Mouse (Mus musculus) midbrain, embryonic 16.5 days (tissue): ENCODE measurements around the gene Eif2a. TPM values are rescaled to one million over a fixed set of nuclear protein-coding genes. Genes with fewer than 3 reads are reported as not detected.
A peak's percentile ranks its signal among the peaks of the same experiment; 100 is the strongest.

Experiments
- ATAC-seq: fragments of 200-750 bp; cut with Nextera tagmentation; 2 replicates; pipeline ENCODE4 v1.8.0; 2017; ENCODE audit warnings: moderate TSS enrichment
- H3K27ac ChIP-seq: fragments of 300-500 bp; sonication (generic); 2 replicates; pipeline ENCODE4 v1.5.1; 2014; ENCODE audit warnings: mild to moderate bottlenecking, low read length, mixed read lengths
- H3K27me3 ChIP-seq: fragments of 300-500 bp; sonication (generic); 2 replicates; pipeline ENCODE4 v1.6.1; 2014; ENCODE audit warnings: low read depth, low read length, mixed read lengths; ENCODE audit not compliant: control insufficient read depth, insufficient read depth
- H3K36me3 ChIP-seq: fragments of 300-500 bp; sonication (generic); 2 replicates; pipeline ENCODE4 v1.6.1; 2014; ENCODE audit warnings: mild to moderate bottlenecking, low read length, moderate library complexity, mixed read lengths; ENCODE audit not compliant: control insufficient read depth, insufficient read depth
- H3K4me1 ChIP-seq: fragments of 300-500 bp; sonication (generic); 2 replicates; pipeline ENCODE4 v1.6.1; 2014; ENCODE audit warnings: mild to moderate bottlenecking, low read length, mixed read lengths; ENCODE audit not compliant: control insufficient read depth, insufficient read depth
- H3K4me2 ChIP-seq: fragments of 300-500 bp; sonication (generic); 2 replicates; pipeline ENCODE4 v1.6.1; 2014; ENCODE audit warnings: mild to moderate bottlenecking, low read length, mixed read lengths
- H3K4me3 ChIP-seq: fragments of 300-500 bp; sonication (generic); 2 replicates; pipeline ENCODE4 v1.5.1; 2014; ENCODE audit warnings: low read depth, mild to moderate bottlenecking, low read length, moderate library complexity, mixed read lengths
- H3K9ac ChIP-seq: fragments of 300-500 bp; sonication (generic); 2 replicates; pipeline ENCODE4 v1.6.1; 2014; ENCODE audit warnings: low read depth, low read length, mixed read lengths
- H3K9me3 ChIP-seq: fragments of 300-500 bp; sonication (generic); replicated peaks from 2 replicates; pipeline ENCODE4 v1.6.1; 2014; ENCODE audit warnings: mild to moderate bottlenecking, low read length, mixed read lengths; ENCODE audit not compliant: control insufficient read depth, poor library complexity, severe bottlenecking
- WGBS: fragments of 180-500 bp; shearing (Covaris S2); extraction: QIAGEN DNeasy Blood & Tissue Kit; methylation state at CpG from one replicate; pipeline ENCODE4 v1.1.7; 2014; 5-methylcytosine and 5-hydroxymethylcytosine counted together
- polyA plus RNA-seq: library from polyadenylated mRNA; unstranded; fragments of >200 nt; fragmentation: Nextera tagmentation; extraction: Ambion mirVana; gene quantifications from 2 replicates; pipeline ENCODE4 v1.2.1, GENCODE M21; 2015

Eif2a gene
- polyA plus RNA-seq, 1 experiment from 2014 or later: 33.9 TPM

- Histone ChIP-seq H3K4me1 (no peaks in the 10 kb centered on the region), H3K27ac (no peak overlapping the region), H3K9me3 (no peaks in the 10 kb centered on the region), H3K9ac (no peak overlapping the region), H3K27me3 (no peaks in the 10 kb centered on the region), H3K4me3 (no peak overlapping the region), H3K4me2 (no peak overlapping the region), H3K36me3 (peaks cover 12% of the 10 kb centered on the region)
- no peak for ATAC-seq
- WGBS: 92% methylated on average over 3 of the region's 3 CpGs
Observed at GRCm38 (mm10) chr3:58536573-58536972, 11.0 kb downstream of the Eif2a start.

DNA sequence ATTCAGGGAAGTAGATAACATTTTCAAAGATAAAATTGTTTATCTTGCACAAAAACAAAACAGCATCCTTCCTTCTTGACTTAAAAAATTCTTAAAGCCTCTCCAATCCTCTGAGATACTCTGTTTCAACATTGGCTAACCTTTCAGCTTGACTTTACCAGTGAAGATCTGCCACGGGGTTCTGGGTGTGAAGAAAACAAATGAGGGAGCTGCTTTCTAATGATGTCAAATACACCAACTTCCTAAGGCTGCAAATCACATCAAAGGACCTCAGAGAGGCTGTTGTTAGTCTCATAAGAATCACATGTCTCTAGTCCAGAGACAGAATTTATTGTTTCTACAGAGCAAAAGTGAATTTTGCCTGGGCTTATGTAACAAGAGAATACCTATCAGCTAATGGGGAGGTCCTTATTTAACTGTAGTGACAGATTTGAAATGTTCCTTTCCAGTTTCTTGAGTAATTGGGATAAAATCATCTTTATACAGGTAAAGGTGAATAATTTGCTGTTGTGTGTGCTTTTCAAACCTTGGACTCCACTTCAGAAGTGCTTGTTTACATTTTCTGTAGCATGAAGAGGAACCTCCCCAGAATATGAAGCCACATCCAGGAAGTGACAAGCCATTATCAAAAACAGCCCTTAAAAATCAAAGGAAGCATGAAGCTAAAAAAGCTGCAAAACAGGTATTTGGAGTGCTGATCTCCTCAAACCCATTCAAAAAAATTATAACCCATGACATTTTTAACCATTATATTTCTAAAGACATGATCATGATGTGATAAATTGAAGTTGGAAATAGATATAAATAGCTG lies 26.6 kb downstream of the Eif2a start:
- no peak overlapping the region for H3K27ac ChIP-seq
- ATAC-seq: no peak
- no peaks in the 10 kb centered on the region for H3K4me1 ChIP-seq
- no peak overlapping the region for H3K4me2 ChIP-seq
- peaks cover 39% of the 10 kb centered on the region for H3K36me3 ChIP-seq
- H3K27me3 ChIP-seq: no peaks in the 10 kb centered on the region
- H3K9ac ChIP-seq: no peak overlapping the region
- no peaks in the 10 kb centered on the region for H3K9me3 ChIP-seq
- no peak overlapping the region for H3K4me3 ChIP-seq
- WGBS: 97% methylated on average over 1 of the region's 1 CpGs

GRCm38 (mm10) chr3:58556649-58557048 lies 31.0 kb downstream of the Eif2a start:
- ATAC-seq: no peak
- H3K27me3 ChIP-seq: no peaks in the 10 kb centered on the region
- H3K9ac ChIP-seq: no peak overlapping the region
- H3K27ac ChIP-seq: no peak overlapping the region
- H3K36me3 ChIP-seq: peaks cover 33% of the 10 kb centered on the region
- H3K9me3 ChIP-seq: no peaks in the 10 kb centered on the region
- no peak overlapping the region for H3K4me2 ChIP-seq
- no peaks in the 10 kb centered on the region for H3K4me1 ChIP-seq
- 87% methylated on average over 7 of the region's 7 CpGs for WGBS
- H3K4me3 ChIP-seq: no peak overlapping the region

DNA sequence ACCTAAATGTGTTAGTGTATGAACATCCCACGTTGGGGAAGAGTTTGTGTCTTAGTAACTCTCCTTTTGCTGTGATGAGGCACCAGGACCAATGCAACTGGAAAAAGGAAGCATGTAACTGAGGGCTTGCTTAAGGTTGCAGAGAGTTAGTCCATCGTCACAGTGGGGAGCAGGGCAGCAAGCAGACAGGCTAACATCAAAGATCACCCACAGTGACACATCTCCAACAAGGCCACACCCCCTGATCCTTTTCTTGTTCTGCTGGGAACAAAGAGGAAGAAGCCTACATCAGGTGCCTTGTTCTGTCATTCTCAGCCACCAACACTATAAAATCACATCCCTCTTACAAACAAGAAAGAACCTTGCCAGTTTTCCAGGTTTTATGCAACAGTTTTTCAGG lies 34.3 kb downstream of the Eif2a start:
- Histone ChIP-seq H3K36me3 (peaks cover 18% of the 10 kb centered on the region), H3K4me1 (no peaks in the 10 kb centered on the region), H3K9me3 (no peaks in the 10 kb centered on the region), H3K27ac (no peak overlapping the region), H3K9ac (no peak overlapping the region), H3K27me3 (no peaks in the 10 kb centered on the region), H3K4me2 (no peak overlapping the region), H3K4me3 (no peak overlapping the region)
- 28% methylated on average over 2 of the region's 2 CpGs for WGBS
- ATAC-seq: no peak

DNA sequence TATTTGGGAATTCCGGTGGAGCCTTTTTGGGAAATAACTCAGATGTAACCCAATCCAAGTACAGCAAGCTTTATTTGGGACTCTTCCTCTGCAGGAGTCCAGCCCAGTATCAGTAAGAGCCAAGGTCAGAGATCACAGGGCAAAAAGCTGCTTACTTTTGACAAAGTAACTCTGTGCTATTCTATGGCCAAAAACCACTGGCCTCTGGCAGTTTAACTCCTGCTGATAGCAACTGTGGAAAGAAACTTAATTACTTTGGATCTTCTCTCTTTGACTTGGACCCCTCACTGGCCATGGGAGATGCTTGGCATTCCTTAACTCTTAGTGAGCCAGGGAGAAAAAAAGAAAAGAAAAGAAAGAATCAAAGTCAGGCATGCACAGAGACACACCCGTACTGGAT lies 35.8 kb downstream of the Eif2a start:
- Histone ChIP-seq H3K27me3 (no peaks in the 10 kb centered on the region), H3K27ac (no peak overlapping the region), H3K9me3 (no peaks in the 10 kb centered on the region), H3K4me3 (no peak overlapping the region), H3K9ac (no peak overlapping the region), H3K4me2 (no peak overlapping the region), H3K36me3 (peaks cover 11% of the 10 kb centered on the region), H3K4me1 (no peaks in the 10 kb centered on the region)
- WGBS: 23% methylated on average over 2 of the region's 2 CpGs
- ATAC-seq: no peak

DNA sequence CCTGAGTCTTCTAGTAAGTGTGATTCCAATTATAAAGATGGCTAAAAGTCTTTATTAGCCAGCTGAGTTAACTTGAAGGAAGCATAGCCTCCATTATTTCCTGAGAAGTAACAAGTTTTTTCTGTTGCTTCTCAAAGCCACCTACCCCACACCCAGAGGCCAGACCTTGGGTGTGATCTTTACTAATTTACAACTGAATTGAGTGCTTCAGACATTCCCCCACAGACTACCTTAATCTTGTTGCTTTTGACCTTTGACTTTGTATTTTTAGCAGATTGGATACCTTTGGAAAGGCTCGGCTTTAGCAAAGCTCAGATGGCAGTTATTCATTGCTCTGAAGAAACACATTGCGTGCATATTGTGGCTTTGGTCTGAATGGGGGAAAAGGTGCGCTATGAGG lies 45.2 kb downstream of the Eif2a start:
- Histone ChIP-seq H3K4me2 (no peak overlapping the region), H3K27ac (no peak overlapping the region), H3K27me3 (no peaks in the 10 kb centered on the region), H3K9me3 (no peaks in the 10 kb centered on the region), H3K4me1 (0 out of 2 replicates have a peak, but pooled peaks cover under 1% of the 10 kb centered on the region), H3K9ac (no peak overlapping the region), H3K36me3 (no peaks in the 10 kb centered on the region), H3K4me3 (no peak overlapping the region)
- ATAC-seq: no peak
- 89% methylated on average over 3 of the region's 3 CpGs for WGBS

DNA sequence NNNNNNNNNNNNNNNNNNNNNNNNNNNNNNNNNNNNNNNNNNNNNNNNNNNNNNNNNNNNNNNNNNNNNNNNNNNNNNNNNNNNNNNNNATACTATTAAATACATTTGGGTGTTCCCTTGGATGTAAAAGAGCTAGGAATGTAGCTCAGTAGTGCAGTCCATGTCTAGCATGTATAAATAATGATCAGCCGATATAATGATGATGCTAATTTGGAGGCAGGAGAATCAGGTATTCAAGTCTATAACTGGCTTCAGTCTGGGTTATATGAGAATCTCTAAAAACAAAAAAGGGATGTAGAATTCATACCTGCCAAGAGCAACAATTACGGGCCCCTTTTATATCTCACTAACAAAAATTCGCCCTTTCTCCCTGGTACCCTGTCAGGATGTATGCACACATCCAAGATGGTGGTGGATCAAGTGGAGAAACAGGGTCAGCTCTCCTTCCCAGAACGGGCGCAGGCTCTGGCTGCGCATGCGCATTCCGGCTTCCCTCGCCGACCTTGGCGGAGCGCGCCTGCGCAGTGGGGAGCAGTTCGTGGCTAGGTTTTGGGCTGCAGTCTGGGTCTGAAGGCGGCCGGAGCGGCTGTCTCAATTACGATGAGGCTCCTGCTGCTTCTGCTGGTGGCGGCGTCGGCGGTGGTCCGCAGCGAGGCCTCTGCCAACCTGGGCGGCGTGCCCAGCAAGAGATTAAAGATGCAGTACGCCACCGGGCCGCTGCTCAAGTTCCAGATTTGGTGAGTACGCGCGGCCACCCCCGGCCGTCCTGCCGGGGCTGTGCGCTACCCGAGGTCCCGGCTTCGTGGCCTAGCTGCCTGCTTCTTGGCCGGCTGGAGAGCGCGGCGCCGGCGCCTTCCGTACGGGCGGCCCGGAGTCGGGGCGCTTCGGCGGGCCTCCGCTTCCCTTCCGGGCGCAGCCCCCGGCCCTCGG lies 50.8 kb downstream of the Eif2a start, which contains the start of gene Selenot:
Selenot (plus strand) TSS at position 500 of the 930 bp plus-strand sequence.
- H3K4me3 ChIP-seq: peak within 1 kb of the TSS; percentile 93
- H3K9me3 ChIP-seq: no peaks in the 10 kb centered on the region
- H3K4me1 ChIP-seq: peaks cover 12% of the 10 kb centered on the region
- 2% methylated on average over 58 of the region's 59 CpGs for WGBS
- peak within 1 kb of the TSS; percentile 70 for H3K4me2 ChIP-seq
- peak; percentile 97 for ATAC-seq
- peak within 1 kb of the TSS; percentile 99 for H3K27ac ChIP-seq
- no peaks in the 10 kb centered on the region for H3K36me3 ChIP-seq
- peak within 1 kb of the TSS; percentile 99 for H3K9ac ChIP-seq
- H3K27me3 ChIP-seq: no peaks in the 10 kb centered on the region

- Histone ChIP-seq H3K27me3 (no peaks in the 10 kb centered on the region), H3K36me3 (no peaks in the 10 kb centered on the region), H3K9ac (peak overlapping the region; percentile 99), H3K4me2 (peak overlapping the region; percentile 70), H3K4me3 (peak overlapping the region; percentile 93), H3K4me1 (peaks cover 15% of the 10 kb centered on the region), H3K27ac (peak overlapping the region; percentile 99), H3K9me3 (no peaks in the 10 kb centered on the region)
- peak; percentile 86 for ATAC-seq
- under 1% methylated on average over 36 of the region's 36 CpGs for WGBS
Observed at GRCm38 (mm10) chr3:58577067-58577503, 51.5 kb downstream of the Eif2a start.
